Mouse (Mus musculus): ENCODE measurements around the gene Trim26. TPM values are rescaled to one million over a fixed set of nuclear protein-coding genes. Genes with fewer than 3 reads are reported as not detected.

Gene Trim26
- polyA plus RNA-seq, 1 experiment from 2014 or later: 29.7 TPM

GRCm38 (mm10) chr17:36892362-36892761, 55.4 kb downstream of the Trim26 start:
- Histone ChIP-seq H3K4me1 (ENCODE audit: insufficient read depth, low read depth, low read length) (no peaks in the 10 kb centered on the region), H3K27me3 (replicated peaks; ENCODE audit: insufficient read depth, low read length) (no peaks in the 10 kb centered on the region), H3K9ac (replicated peaks; ENCODE audit: low read depth) (no peak overlapping the region), H3K36me3 (ENCODE audit: insufficient read depth, low read length) (no peaks in the 10 kb centered on the region), H3K4me3 (ENCODE audit: low read depth, low read length) (no peak overlapping the region), H3K27ac (ENCODE audit: low read length) (no peak overlapping the region), H3K4me2 (replicated peaks; ENCODE audit: low read depth, low read length) (no peak overlapping the region), H3K9me3 (ENCODE audit: low read length) (no peaks in the 10 kb centered on the region)
- DNase-seq (ENCODE audit: low spot score): peak; percentile 78
- 2% methylated on average over 2 of the region's 2 CpGs for WGBS
- TF ChIP-seq CTCF (IDR thresholded peaks at IDR 0.05) (peak; percentile 84), EP300 (IDR thresholded peaks at IDR 0.05) (no peak)
- no peak; the same call in 1 of the 2 replicates for ATAC-seq

GRCm38 (mm10) chr17:36893387-36893786, 56.5 kb downstream of the Trim26 start:
- 32% methylated on average over 5 of the region's 5 CpGs for WGBS
- Histone ChIP-seq H3K9me3 (ENCODE audit: low read length) (no peaks in the 10 kb centered on the region), H3K9ac (replicated peaks; ENCODE audit: low read depth) (no peak overlapping the region), H3K4me2 (replicated peaks; ENCODE audit: low read depth, low read length) (no peak overlapping the region), H3K27me3 (replicated peaks; ENCODE audit: insufficient read depth, low read length) (no peaks in the 10 kb centered on the region), H3K36me3 (ENCODE audit: insufficient read depth, low read length) (no peaks in the 10 kb centered on the region), H3K27ac (ENCODE audit: low read length) (no peak overlapping the region), H3K4me3 (ENCODE audit: low read depth, low read length) (no peak overlapping the region), H3K4me1 (ENCODE audit: insufficient read depth, low read depth, low read length) (no peaks in the 10 kb centered on the region)
- DNase-seq (ENCODE audit: low spot score) (no peak), ATAC-seq (no peak)
- no peak for TF ChIP-seq CTCF (IDR thresholded peaks at IDR 0.05)
- TF ChIP-seq EP300 (IDR thresholded peaks at IDR 0.05): no peak

DNA sequence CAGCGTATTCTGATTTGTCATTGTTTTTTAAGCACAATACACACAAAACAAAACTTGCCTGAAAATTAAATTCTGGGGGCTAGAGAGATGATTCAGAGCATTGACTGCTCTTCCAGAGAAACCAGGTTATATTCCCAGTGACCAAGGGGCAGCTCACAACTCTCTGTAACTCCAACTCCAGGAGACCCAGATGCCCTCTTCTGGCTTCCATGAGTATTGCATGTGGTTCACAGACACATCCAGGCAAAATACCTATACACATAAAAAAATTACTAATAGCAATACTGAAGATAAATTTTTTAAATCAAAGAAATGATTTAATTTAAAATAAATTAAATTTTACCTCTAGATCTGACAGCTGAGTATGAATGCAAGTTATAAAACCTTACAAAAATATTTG, 59.6 kb downstream of the Trim26 start:
- Histone ChIP-seq H3K9ac (replicated peaks; ENCODE audit: low read depth) (no peak overlapping the region), H3K27ac (ENCODE audit: low read length) (no peak overlapping the region), H3K4me3 (ENCODE audit: low read depth, low read length) (no peak overlapping the region), H3K4me1 (ENCODE audit: insufficient read depth, low read depth, low read length) (no peaks in the 10 kb centered on the region), H3K4me2 (replicated peaks; ENCODE audit: low read depth, low read length) (no peak overlapping the region), H3K36me3 (ENCODE audit: insufficient read depth, low read length) (no peaks in the 10 kb centered on the region), H3K9me3 (ENCODE audit: low read length) (no peaks in the 10 kb centered on the region), H3K27me3 (replicated peaks; ENCODE audit: insufficient read depth, low read length) (no peaks in the 10 kb centered on the region)
- WGBS: 100% methylated on average over 1 of the region's 1 CpGs
- DNase-seq (ENCODE audit: low spot score) (peak; percentile 59), ATAC-seq (no peak)
- TF ChIP-seq CTCF (IDR thresholded peaks at IDR 0.05): peak; percentile 70
- TF ChIP-seq EP300 (IDR thresholded peaks at IDR 0.05): no peak

- H3K4me2 ChIP-seq (replicated peaks; ENCODE audit: low read depth, low read length): no peak overlapping the region
- H3K4me3 ChIP-seq (ENCODE audit: low read depth, low read length): no peak overlapping the region
- no peaks in the 10 kb centered on the region for H3K27me3 ChIP-seq (replicated peaks; ENCODE audit: insufficient read depth, low read length)
- no peaks in the 10 kb centered on the region for H3K9me3 ChIP-seq (ENCODE audit: low read length)
- TF ChIP-seq CTCF (IDR thresholded peaks at IDR 0.05): no peak
- no peak for TF ChIP-seq EP300 (IDR thresholded peaks at IDR 0.05)
- H3K36me3 ChIP-seq (ENCODE audit: insufficient read depth, low read length): no peaks in the 10 kb centered on the region
- H3K27ac ChIP-seq (ENCODE audit: low read length): no peak overlapping the region
- ATAC-seq: no peak
- H3K4me1 ChIP-seq (ENCODE audit: insufficient read depth, low read depth, low read length): no peaks in the 10 kb centered on the region
- DNase-seq (ENCODE audit: low spot score): no peak
- no peak overlapping the region for H3K9ac ChIP-seq (replicated peaks; ENCODE audit: low read depth)
These were observed 60.1 kb downstream of the Trim26 start for GRCm38 (mm10) chr17:36897065-36897464.

GRCm38 (mm10) chr17:36897552-36898205, 60.7 kb downstream of the Trim26 start, which contains the start of gene Trim31:
Gene Trim31 (plus strand): TSS chr17:36898118.
- TF ChIP-seq CTCF (IDR thresholded peaks at IDR 0.05): no peak
- no peak for TF ChIP-seq EP300 (IDR thresholded peaks at IDR 0.05)
- no peak within 1 kb of the TSS for H3K27ac ChIP-seq (ENCODE audit: low read length)
- WGBS: 69% methylated on average over 6 of the region's 6 CpGs
- H3K9me3 ChIP-seq (ENCODE audit: low read length): no peaks in the 10 kb centered on the region
- no peak for DNase-seq (ENCODE audit: low spot score)
- H3K4me2 ChIP-seq (replicated peaks; ENCODE audit: low read depth, low read length): no peak within 1 kb of the TSS
- H3K27me3 ChIP-seq (replicated peaks; ENCODE audit: insufficient read depth, low read length): no peaks in the 10 kb centered on the region
- H3K4me3 ChIP-seq (ENCODE audit: low read depth, low read length): no peak within 1 kb of the TSS
- no peaks in the 10 kb centered on the region for H3K4me1 ChIP-seq (ENCODE audit: insufficient read depth, low read depth, low read length)
- H3K9ac ChIP-seq (replicated peaks; ENCODE audit: low read depth): no peak within 1 kb of the TSS
- no peaks in the 10 kb centered on the region for H3K36me3 ChIP-seq (ENCODE audit: insufficient read depth, low read length)
- no peak for ATAC-seq

DNA sequence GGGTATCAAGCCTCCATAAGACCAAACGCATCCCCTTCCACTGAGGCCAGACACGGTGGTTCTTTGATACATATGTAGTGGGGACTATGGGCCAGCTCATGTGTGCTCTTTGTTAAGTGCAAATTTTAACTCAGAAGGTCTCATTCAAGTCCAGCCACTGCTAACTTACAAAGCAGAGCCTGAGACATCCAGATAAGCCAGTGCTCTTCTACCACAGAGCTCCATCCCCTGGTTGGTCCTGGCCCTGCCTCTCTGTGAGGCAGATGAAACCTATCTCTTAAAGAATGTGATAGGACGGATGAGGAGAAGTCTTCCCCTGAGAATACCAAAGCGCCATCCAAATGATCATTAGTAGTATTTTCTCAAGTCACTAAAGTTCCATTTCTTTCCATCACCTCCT, 62.4 kb downstream of the Trim26 start:
- no peak for DNase-seq (ENCODE audit: low spot score)
- Histone ChIP-seq H3K27ac (ENCODE audit: low read length) (no peak overlapping the region), H3K4me1 (ENCODE audit: insufficient read depth, low read depth, low read length) (no peaks in the 10 kb centered on the region), H3K27me3 (replicated peaks; ENCODE audit: insufficient read depth, low read length) (no peaks in the 10 kb centered on the region), H3K4me2 (replicated peaks; ENCODE audit: low read depth, low read length) (no peak overlapping the region), H3K36me3 (ENCODE audit: insufficient read depth, low read length) (no peaks in the 10 kb centered on the region), H3K9me3 (ENCODE audit: low read length) (no peaks in the 10 kb centered on the region), H3K4me3 (ENCODE audit: low read depth, low read length) (no peak overlapping the region), H3K9ac (replicated peaks; ENCODE audit: low read depth) (no peak overlapping the region)
- WGBS: 74% methylated on average over 4 of the region's 4 CpGs
- no peak for TF ChIP-seq CTCF (IDR thresholded peaks at IDR 0.05)
- ATAC-seq: no peak

DNA sequence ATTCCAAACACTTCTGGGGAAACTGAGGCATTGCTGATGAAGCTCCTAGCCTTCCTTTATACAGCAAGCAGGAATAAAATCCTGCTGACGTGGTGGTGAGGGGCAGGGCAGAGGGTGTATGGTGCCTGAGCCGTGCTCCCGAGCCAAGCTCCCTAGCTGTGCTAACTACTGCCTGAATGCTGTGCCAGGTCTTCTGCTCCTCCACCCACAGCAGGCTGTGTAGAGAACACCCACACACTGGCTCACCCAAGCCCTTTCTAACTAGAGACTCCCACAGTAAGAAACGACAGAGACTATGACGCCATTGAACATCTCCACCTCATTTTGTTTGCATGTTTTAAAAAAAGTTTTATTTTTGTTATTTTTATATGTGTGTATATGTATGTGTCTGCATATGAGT, 63.1 kb downstream of the Trim26 start:
- no peak overlapping the region for H3K27ac ChIP-seq (ENCODE audit: low read length)
- ATAC-seq: no peak

More for the DNA sequence above, 63.1 kb downstream of the Trim26 start:
- 79% methylated on average over 5 of the region's 5 CpGs for WGBS
- DNase-seq (ENCODE audit: low spot score): no peak
- Histone ChIP-seq H3K4me1 (ENCODE audit: insufficient read depth, low read depth, low read length) (no peaks in the 10 kb centered on the region), H3K9me3 (ENCODE audit: low read length) (no peaks in the 10 kb centered on the region), H3K36me3 (ENCODE audit: insufficient read depth, low read length) (no peaks in the 10 kb centered on the region), H3K4me2 (replicated peaks; ENCODE audit: low read depth, low read length) (no peak overlapping the region), H3K9ac (replicated peaks; ENCODE audit: low read depth) (no peak overlapping the region), H3K4me3 (ENCODE audit: low read depth, low read length) (no peak overlapping the region), H3K27me3 (replicated peaks; ENCODE audit: insufficient read depth, low read length) (no peaks in the 10 kb centered on the region)
- no peak for TF ChIP-seq EP300 (IDR thresholded peaks at IDR 0.05)
- TF ChIP-seq CTCF (IDR thresholded peaks at IDR 0.05): no peak

Data from lung, postnatal 0 days (tissue).